ENCODE assay signal across 17 mouse cellular contexts in genomic region chr4:97544016-97544415, GRCm38 (mm10).
DNase-seq lines count a peak whose midpoint lies in the region; ATAC-seq and TF ChIP-seq lines count a peak whose summit lies in the region.
"Had no signal": no experiment of that assay in that cellular context is flagged by ENCODE, and none has a peak within 500 bp of the region (broad histone marks: within the 10 kb centered on the region; RNA-seq: fewer than 3 reads in every experiment).

No protein-coding gene starts in this region.

- no peak for TF ChIP-seq POLR2A in heart, adult 2 months (IDR thresholded peaks at IDR 0.05; ENCODE audit: insufficient read depth, low read depth, low read length)

- no peak for DNase-seq in heart, adult 2 months
- DNase-seq in right cerebral cortex, postnatal 10 days (ENCODE audit: low spot score in 2 of 2): peak; percentile 19 to 24
- DNase-seq in right cerebral cortex, postnatal 14 days: no peak
- DNase-seq in embryo, embryonic 9.5 days (ENCODE audit: extremely low spot score): peak; percentile 9
- peak; percentile 14 for DNase-seq in naive thymus-derived CD4-positive, alpha-beta T cell, adult 2 months (ENCODE audit: low read depth)
- no peak for DNase-seq in gastrocnemius, adult 2 months
- DNase-seq in spleen, adult 12 weeks (ENCODE audit: low spot score): no peak
- DNase-seq: adrenal gland, postnatal 25 days; cerebellum, adult 18-20 months; gastrocnemius, postnatal 25 days; kidney, adult 8-10 months; lung, postnatal 10 days had no signal

- no peaks in the 10 kb centered on the region for H3K79me2 ChIP-seq in heart, adult 2 months (replicated peaks; ENCODE audit: control insufficient read depth, insufficient read depth, low read length)

- intact Hi-C loops in heart, adult 2 months (cut with DNase I): no loop called here
- intact Hi-C loops in gastrocnemius, adult 2 months (cut with DNase I): no loop called here

- H3K27me3 ChIP-seq in heart, embryonic 16.5 days (ENCODE audit: control insufficient read depth, insufficient read depth, low read length): no peaks in the 10 kb centered on the region
- no peaks in the 10 kb centered on the region for H3K27me3 ChIP-seq in heart, adult 2 months (ENCODE audit: control insufficient read depth, insufficient read depth, low read length)
- H3K27me3 ChIP-seq: embryonic facial prominence, embryonic 13.5 days; forebrain, embryonic 15.5 days; neural tube, embryonic 15.5 days had no signal

- no peak for TF ChIP-seq CTCF in heart, adult 2 months (IDR thresholded peaks at IDR 0.05)
- no peak for TF ChIP-seq CTCF in gastrocnemius, adult 2 months (IDR thresholded peaks at IDR 0.05)

- ATAC-seq in heart, embryonic 16.5 days (replicated peaks; ENCODE audit: extremely low read depth, insufficient read depth, low FRiP score): no peak
- ATAC-seq: forebrain, embryonic 15.5 days had no signal

- H3K9ac ChIP-seq in heart, embryonic 16.5 days (ENCODE audit: low read length): no peak overlapping the region
- H3K9ac ChIP-seq in heart, adult 2 months (ENCODE audit: low read depth, low read length): no peak overlapping the region
- H3K9ac ChIP-seq: embryonic facial prominence, embryonic 13.5 days; forebrain, embryonic 15.5 days; neural tube, embryonic 15.5 days had no signal

- no peaks in the 10 kb centered on the region for H3K9me3 ChIP-seq in heart, embryonic 16.5 days (replicated peaks; ENCODE audit: control insufficient read depth, low read length)
- H3K9me3 ChIP-seq: forebrain, embryonic 15.5 days; limb, embryonic 10.5 days; neural tube, embryonic 15.5 days had no signal

- 0 out of 2 replicates have a peak, but pooled peaks cover 2% of the 10 kb centered on the region for H3K4me1 ChIP-seq in heart, embryonic 16.5 days (ENCODE audit: control insufficient read depth, insufficient read depth, low read length)
- no peaks in the 10 kb centered on the region for H3K4me1 ChIP-seq in heart, adult 2 months (ENCODE audit: control insufficient read depth, insufficient read depth, low read length)
- H3K4me1 ChIP-seq: embryonic facial prominence, embryonic 13.5 days; forebrain, embryonic 15.5 days; neural tube, embryonic 15.5 days had no signal

- WGBS in heart, embryonic 16.5 days: 30% methylated on average over 5 of the region's 5 CpGs
- WGBS in heart, adult 2 months: 22% methylated on average over 5 of the region's 5 CpGs

- H3K27ac ChIP-seq in heart, embryonic 16.5 days (ENCODE audit: low read length): 0 out of 2 replicates have a peak overlapping the region, but pooled peaks have one; percentile 14
- no peak overlapping the region for H3K27ac ChIP-seq in heart, adult 2 months
- no peak overlapping the region for H3K27ac ChIP-seq in gastrocnemius, adult 2 months
- H3K27ac ChIP-seq: embryonic facial prominence, embryonic 13.5 days; forebrain, embryonic 15.5 days; limb, embryonic 10.5 days; neural tube, embryonic 15.5 days had no signal

- no peak for TF ChIP-seq EP300 in heart, adult 2 months (IDR thresholded peaks at IDR 0.05; ENCODE audit: insufficient read depth, low read depth, low read length)

- no peak overlapping the region for H3K4me2 ChIP-seq in heart, embryonic 16.5 days (ENCODE audit: low read depth, low read length)
- H3K4me2 ChIP-seq: embryonic facial prominence, embryonic 13.5 days; forebrain, embryonic 15.5 days; neural tube, embryonic 15.5 days had no signal

- H3K4me3 ChIP-seq in heart, embryonic 16.5 days (ENCODE audit: low read length): no peak overlapping the region
- no peak overlapping the region for H3K4me3 ChIP-seq in heart, adult 2 months
- H3K4me3 ChIP-seq in gastrocnemius, adult 2 months: no peak overlapping the region
- H3K4me3 ChIP-seq: embryonic facial prominence, embryonic 13.5 days; forebrain, embryonic 15.5 days; limb, embryonic 10.5 days; neural tube, embryonic 15.5 days had no signal

- no peaks in the 10 kb centered on the region for H3K36me3 ChIP-seq in heart, embryonic 16.5 days (ENCODE audit: control insufficient read depth, insufficient read depth)
- H3K36me3 ChIP-seq in heart, adult 2 months (ENCODE audit: control insufficient read depth, insufficient read depth, low read length): no peaks in the 10 kb centered on the region
- H3K36me3 ChIP-seq: embryonic facial prominence, embryonic 13.5 days; forebrain, embryonic 15.5 days; limb, embryonic 10.5 days; neural tube, embryonic 15.5 days had no signal

Comparison
In these comparisons a context has a peak if more than half of its experiments do, and no peak if none do; other contexts are left out.
1. DNase-seq: peak in right cerebral cortex, postnatal 10 days (2 of 2), embryo, embryonic 9.5 days (single experiment) and naive thymus-derived CD4-positive, alpha-beta T cell, adult 2 months (single experiment); none in heart, adult 2 months (0 of 2), right cerebral cortex, postnatal 14 days (single experiment), gastrocnemius, adult 2 months (single experiment) and spleen, adult 12 weeks (single experiment).